Mouse (Mus musculus) hematopoietic multipotent progenitor cell, adult 10-12 weeks (in vitro differentiated cells): ENCODE data around the gene Snx33. TPM values are rescaled to one million over a fixed set of nuclear protein-coding genes. Genes with fewer than 3 reads are reported as not detected.

Experiments used
- polyA plus RNA-seq: library from polyadenylated mRNA; stranded (reverse); fragments of >175 nt; gene quantifications from 2 replicates; pipeline ENCODE4 v1.2.3, GENCODE M21; 2012; ENCODE audit warnings: low replicate concordance

Gene Snx33
- polyA plus RNA-seq: 5.2 and 8.9 TPM in 2 replicates

DNA sequence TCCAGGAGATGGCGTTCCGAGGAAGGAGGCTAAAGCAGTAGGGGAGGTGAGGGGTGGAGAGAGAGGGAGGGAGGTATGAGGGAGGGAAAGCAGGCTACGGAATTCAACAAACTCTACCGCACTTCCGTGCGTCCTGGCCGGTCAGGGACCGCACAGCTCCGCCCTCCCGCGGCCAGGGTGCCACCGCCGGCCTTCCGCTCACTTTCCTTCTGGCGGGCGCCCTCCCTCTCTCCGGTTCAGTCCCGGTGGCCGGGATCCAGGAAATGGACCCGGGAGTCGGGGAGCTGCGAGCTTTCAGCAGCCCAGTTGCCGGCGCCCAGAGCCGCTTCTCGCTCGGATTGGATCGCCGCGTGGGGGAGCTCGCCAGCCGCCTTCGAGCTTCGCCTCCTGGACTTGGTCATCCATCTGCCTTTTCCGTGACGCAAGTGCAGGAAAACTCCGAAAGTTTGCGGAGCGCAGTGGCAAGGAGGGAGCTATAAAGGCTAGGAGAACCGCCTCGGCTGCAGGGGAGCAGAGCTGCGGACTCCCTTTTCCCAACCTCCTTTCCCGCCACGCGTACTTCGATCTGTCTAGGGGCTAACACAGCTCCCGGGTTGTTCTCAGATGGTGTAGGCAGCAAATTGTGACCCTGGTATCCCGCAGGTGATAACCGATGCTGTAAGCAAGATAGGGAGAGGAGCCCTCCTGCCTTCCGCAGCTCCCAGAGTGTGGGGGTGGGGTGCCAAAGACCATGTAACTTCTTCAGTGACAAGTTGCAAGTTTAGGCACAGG lies at the start of gene Snx33:
TSS of gene Snx33 (minus strand) at position 331 of the 771 bp plus-strand sequence.

DNA sequence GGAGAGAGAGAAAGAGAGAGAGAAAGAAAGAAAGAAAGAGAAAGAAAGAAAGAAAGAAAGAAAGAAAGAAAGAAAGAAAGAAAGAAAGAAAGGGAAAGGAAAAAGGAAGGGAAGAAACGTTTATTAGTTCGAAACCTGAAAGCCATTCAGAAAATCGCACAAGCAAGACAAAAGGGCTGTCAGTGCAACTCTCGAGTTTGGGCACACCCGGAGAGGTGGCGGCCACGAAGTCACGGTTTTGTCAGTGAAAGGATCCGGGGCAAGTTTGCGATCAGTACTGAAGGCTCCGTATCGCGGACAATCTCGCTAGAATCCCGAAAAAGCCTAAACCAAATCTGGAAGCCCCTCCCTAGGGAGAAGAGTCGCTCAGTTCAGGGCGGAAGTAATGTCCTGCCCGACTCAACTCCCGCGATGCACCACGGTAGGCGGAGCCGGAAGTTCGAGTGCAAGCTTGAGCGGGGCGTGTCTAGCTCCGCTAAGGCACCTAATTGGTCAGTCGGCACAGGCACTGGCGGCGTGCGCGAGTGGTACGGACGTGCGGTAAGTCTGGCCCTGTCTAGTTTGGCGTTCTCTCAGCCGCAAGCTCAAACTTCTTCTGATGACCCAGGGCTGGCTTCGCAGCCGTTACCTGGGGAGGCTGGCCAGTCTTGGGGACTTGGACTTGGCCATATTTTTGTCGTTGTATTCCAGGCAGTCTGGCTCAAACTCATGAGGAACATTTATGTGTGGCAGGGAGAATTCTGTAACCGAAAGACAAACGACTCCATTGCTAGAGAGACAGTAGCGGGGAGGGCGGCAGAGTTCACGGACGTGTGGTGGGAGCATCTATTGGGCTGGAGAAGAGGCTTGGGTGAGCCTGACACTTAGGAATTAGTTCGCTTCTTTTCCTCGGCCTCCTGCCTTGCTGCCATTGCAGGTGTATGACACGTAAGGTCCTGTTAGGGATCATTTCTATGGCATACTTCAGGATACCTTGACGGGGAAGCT lies 22.5 kb upstream of the Snx33 start, which contains the start of gene Snupn:
TSS of gene Snupn (plus strand) at position 465 of the 987 bp plus-strand sequence.

DNA sequence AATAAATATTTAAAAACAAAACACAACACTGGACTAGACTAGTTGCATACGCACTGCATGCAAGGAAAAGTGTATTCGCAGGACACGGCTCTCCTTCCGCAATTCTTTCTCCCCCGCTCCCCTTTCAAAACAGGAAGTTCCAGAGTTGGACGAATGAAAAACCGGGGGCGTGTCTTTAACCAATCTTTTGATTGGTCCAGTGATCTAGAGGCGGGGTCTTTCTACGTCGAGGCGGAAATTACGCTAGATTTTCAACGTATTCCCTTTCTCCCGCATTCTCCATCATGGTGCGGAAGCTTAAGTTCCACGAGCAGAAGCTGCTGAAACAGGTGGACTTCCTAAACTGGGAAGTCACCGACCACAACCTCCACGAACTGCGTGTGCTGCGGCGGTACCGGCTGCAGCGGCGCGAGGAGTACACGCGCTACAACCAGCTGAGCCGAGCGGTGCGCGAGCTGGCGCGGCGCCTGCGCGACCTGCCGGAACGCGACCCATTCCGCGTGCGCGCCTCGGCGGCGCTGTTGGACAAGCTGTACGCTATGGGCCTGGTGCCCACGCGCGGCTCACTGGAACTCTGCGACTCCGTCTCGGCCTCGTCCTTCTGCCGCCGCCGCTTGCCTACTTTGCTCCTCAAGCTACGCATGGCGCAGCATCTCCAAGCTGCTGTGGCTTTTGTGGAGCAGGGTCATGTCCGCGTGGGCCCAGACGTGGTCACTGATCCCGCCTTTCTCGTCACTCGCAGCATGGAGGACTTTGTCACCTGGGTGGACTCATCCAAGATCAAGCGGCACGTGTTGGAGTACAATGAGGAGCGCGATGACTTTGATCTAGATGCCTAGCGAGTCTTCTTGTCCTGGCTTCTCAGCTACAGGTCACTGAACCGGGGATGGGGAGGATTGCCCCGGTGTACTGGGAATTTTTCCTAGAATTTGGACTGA lies 9.3 kb upstream of the Snx33 start, which contains the start of gene Imp3:
TSS of gene Imp3 (plus strand) at position 253 of the 938 bp plus-strand sequence.

Other genes with a start within 250 kb of the Snx33 start
- gene Lingo1, start 131.9 kb downstream of the Snx33 start, polyA plus RNA-seq: 0.15 and 0.25 TPM in 2 replicates
- not detected in 2 replicates for gene Odf3l1, start 63.7 kb downstream of the Snx33 start, polyA plus RNA-seq
- not detected in 2 replicates for gene Cspg4, start 63.3 kb downstream of the Snx33 start, polyA plus RNA-seq
- 64.8 and 91.0 TPM in 2 replicates for gene Imp3, start 9.1 kb upstream of the Snx33 start, polyA plus RNA-seq
- gene Snupn, start 22.5 kb upstream of the Snx33 start, polyA plus RNA-seq: 1.2 and 1.8 TPM in 2 replicates
- gene Ptpn9, start 66.6 kb upstream of the Snx33 start, polyA plus RNA-seq: 20.4 and 50.4 TPM in 2 replicates
- 23.2 and 26.4 TPM in 2 replicates for gene Sin3a, start 143.7 kb upstream of the Snx33 start, polyA plus RNA-seq
- gene Man2c1, start 202.3 kb upstream of the Snx33 start, polyA plus RNA-seq: 105 and 114 TPM in 2 replicates
- 24.0 and 44.5 TPM in 2 replicates for gene Neil1, start 219.9 kb upstream of the Snx33 start, polyA plus RNA-seq
- gene Commd4, start 230.0 kb upstream of the Snx33 start, polyA plus RNA-seq: 78.8 and 92.0 TPM in 2 replicates